Mouse (Mus musculus) intestine, embryonic 14.5 days (tissue): ENCODE measurements around the gene Acacb. TPM values are rescaled to one million over a fixed set of nuclear protein-coding genes. Genes with fewer than 3 reads are reported as not detected.

Source experiments
- ATAC-seq: fragments of 200-750 bp; cut with Nextera tagmentation; replicated peaks from 2 replicates; pipeline ENCODE4 v1.8.0; 2017; ENCODE audit warnings: low read depth, moderate number of reproducible peaks, moderate TSS enrichment, moderate library complexity; ENCODE audit not compliant: low FRiP score, low TSS enrichment
- DNase-seq: peaks from one replicate; pipeline ENCODE4 v3.0.0-alpha.2; 2018; ENCODE audit warnings: low spot score
- H3K27ac ChIP-seq: fragments of 300-500 bp; sonication (generic); 2 replicates; pipeline ENCODE4 v1.5.1; 2014; ENCODE audit warnings: low read depth, mild to moderate bottlenecking, control low read depth
- H3K27me3 ChIP-seq: fragments of 300-500 bp; sonication (generic); replicated peaks from 2 replicates; pipeline ENCODE4 v1.6.1; 2014; ENCODE audit warnings: low read length, control low read depth; ENCODE audit not compliant: control insufficient read depth, insufficient read depth
- H3K36me3 ChIP-seq: fragments of 300-500 bp; sonication (generic); 2 replicates; pipeline ENCODE4 v1.6.1; 2014; ENCODE audit warnings: low read length, control low read depth; ENCODE audit not compliant: control insufficient read depth, insufficient read depth
- H3K4me1 ChIP-seq: fragments of 300-500 bp; sonication (generic); replicated peaks from 2 replicates; pipeline ENCODE4 v1.6.1; 2014; ENCODE audit warnings: low read length, control low read depth, mixed read lengths; ENCODE audit not compliant: control insufficient read depth, insufficient read depth
- H3K4me2 ChIP-seq: fragments of 300-500 bp; sonication (generic); 2 replicates; pipeline ENCODE4 v1.6.1; 2014; ENCODE audit warnings: low read length
- H3K4me3 ChIP-seq: fragments of 300-500 bp; sonication (generic); 2 replicates; pipeline ENCODE4 v1.5.1; 2014; ENCODE audit warnings: low read depth, low read length, control low read depth, mixed read lengths
- H3K9ac ChIP-seq: fragments of 300-500 bp; sonication (generic); 2 replicates; pipeline ENCODE4 v1.6.1; 2014; ENCODE audit warnings: mild to moderate bottlenecking, low read length
- H3K9me3 ChIP-seq: fragments of 300-500 bp; sonication (generic); 2 replicates; pipeline ENCODE4 v1.6.1; 2016; ENCODE audit warnings: low read length, control low read depth; ENCODE audit not compliant: control insufficient read depth
- WGBS: fragments of 180-500 bp; shearing (Covaris S2); extraction: QIAGEN DNeasy Blood & Tissue Kit; methylation state at CpG from one replicate; pipeline ENCODE4 v1.1.7; 2014; 5-methylcytosine and 5-hydroxymethylcytosine counted together
- polyA plus RNA-seq: library from polyadenylated mRNA; unstranded; fragments of >200 nt; fragmentation: Nextera tagmentation; extraction: Ambion mirVana; gene quantifications from 2 replicates; pipeline ENCODE4 v1.2.1, GENCODE M21; 2014

Acacb gene
- polyA plus RNA-seq, 1 experiment from 2014 or later = 2.4 TPM

GRCm38 (mm10) chr5:114279382-114280143 lies 133.2 kb downstream of the Acacb start:
- no peak overlapping the region for H3K9ac ChIP-seq
- ATAC-seq = no peak
- 53% methylated on average over 12 of the region's 12 CpGs for WGBS
- no peak overlapping the region for H3K27ac ChIP-seq
- H3K27me3 ChIP-seq = peaks cover 38% of the 10 kb centered on the region
- H3K4me2 ChIP-seq = no peak overlapping the region
- H3K4me3 ChIP-seq = no peak overlapping the region
- no peaks in the 10 kb centered on the region for H3K4me1 ChIP-seq
- no peak for DNase-seq
- H3K9me3 ChIP-seq = no peaks in the 10 kb centered on the region
- no peaks in the 10 kb centered on the region for H3K36me3 ChIP-seq

GRCm38 (mm10) chr5:114282346-114282745 lies 136.0 kb downstream of the Acacb start:
- Histone ChIP-seq H3K4me3 (no peak overlapping the region), H3K4me1 (no peaks in the 10 kb centered on the region), H3K9ac (no peak overlapping the region), H3K9me3 (no peaks in the 10 kb centered on the region), H3K27me3 (peaks cover 10% of the 10 kb centered on the region), H3K27ac (no peak overlapping the region), H3K4me2 (no peak overlapping the region), H3K36me3 (no peaks in the 10 kb centered on the region)
- 31% methylated on average over 6 of the region's 6 CpGs for WGBS
- DNase-seq (no peak), ATAC-seq (no peak)

GRCm38 (mm10) chr5:114284604-114285397 lies 138.5 kb downstream of the Acacb start:
- DNase-seq (no peak), ATAC-seq (no peak)
- Histone ChIP-seq H3K4me2 (no peak overlapping the region), H3K9me3 (no peaks in the 10 kb centered on the region), H3K9ac (no peak overlapping the region), H3K27ac (no peak overlapping the region), H3K36me3 (no peaks in the 10 kb centered on the region), H3K27me3 (peaks cover 10% of the 10 kb centered on the region), H3K4me1 (no peaks in the 10 kb centered on the region), H3K4me3 (no peak overlapping the region)
- WGBS = 71% methylated on average over 13 of the region's 13 CpGs

GRCm38 (mm10) chr5:114285398-114285700 lies 139.0 kb downstream of the Acacb start:
- H3K27me3 ChIP-seq = peaks cover 10% of the 10 kb centered on the region
- no peak overlapping the region for H3K4me2 ChIP-seq
- no peak for ATAC-seq
- H3K36me3 ChIP-seq = no peaks in the 10 kb centered on the region
- no peaks in the 10 kb centered on the region for H3K4me1 ChIP-seq
- H3K27ac ChIP-seq = no peak overlapping the region
- H3K4me3 ChIP-seq = no peak overlapping the region
- H3K9me3 ChIP-seq = no peaks in the 10 kb centered on the region
- no peak for DNase-seq
- 93% methylated on average over 3 of the region's 3 CpGs for WGBS
- H3K9ac ChIP-seq = no peak overlapping the region

GRCm38 (mm10) chr5:114286102-114286501 lies 139.8 kb downstream of the Acacb start:
- Histone ChIP-seq H3K4me1 (no peaks in the 10 kb centered on the region), H3K4me3 (no peak overlapping the region), H3K9me3 (no peaks in the 10 kb centered on the region), H3K27ac (no peak overlapping the region), H3K27me3 (peaks cover 10% of the 10 kb centered on the region), H3K36me3 (no peaks in the 10 kb centered on the region), H3K9ac (no peak overlapping the region), H3K4me2 (no peak overlapping the region)
- ATAC-seq = no peak
- no peak for DNase-seq
- WGBS = 81% methylated on average over 4 of the region's 4 CpGs

GRCm38 (mm10) chr5:114286872-114287571 lies 140.7 kb downstream of the Acacb start:
- ATAC-seq (no peak), DNase-seq (no peak)
- 67% methylated on average over 16 of the region's 16 CpGs for WGBS
- Histone ChIP-seq H3K9me3 (no peaks in the 10 kb centered on the region), H3K36me3 (no peaks in the 10 kb centered on the region), H3K4me1 (no peaks in the 10 kb centered on the region), H3K9ac (no peak overlapping the region), H3K4me3 (no peak overlapping the region), H3K27me3 (peaks cover 10% of the 10 kb centered on the region; the same call in 1 of the 2 replicates), H3K27ac (no peak overlapping the region), H3K4me2 (no peak overlapping the region)

- WGBS = 84% methylated on average over 5 of the region's 5 CpGs
- Histone ChIP-seq H3K9ac (no peak overlapping the region), H3K36me3 (no peaks in the 10 kb centered on the region), H3K27me3 (peaks cover 10% of the 10 kb centered on the region; the same call in 1 of the 2 replicates), H3K4me2 (no peak overlapping the region), H3K4me3 (no peak overlapping the region), H3K27ac (no peak overlapping the region), H3K9me3 (no peaks in the 10 kb centered on the region), H3K4me1 (no peaks in the 10 kb centered on the region)
- ATAC-seq (no peak), DNase-seq (no peak)
These were observed 142.1 kb downstream of the Acacb start for GRCm38 (mm10) chr5:114288396-114288795.

- DNase-seq = no peak
- no peak within 1 kb of the TSS for H3K4me2 ChIP-seq
These were observed 142.5 kb downstream of the Acacb start, which contains the start of gene Myo1h for GRCm38 (mm10) chr5:114288874-114289273. Gene Myo1h, plus strand, starts transcription at chr5:114289166.

More at GRCm38 (mm10) chr5:114288874-114289273, 142.5 kb downstream of the Acacb start, which contains the start of gene Myo1h:
- 35% methylated on average over 13 of the region's 13 CpGs for WGBS
- Histone ChIP-seq H3K9ac (no peak within 1 kb of the TSS), H3K36me3 (no peaks in the 10 kb centered on the region), H3K4me1 (no peaks in the 10 kb centered on the region), H3K27me3 (peaks cover 10% of the 10 kb centered on the region; the same call in 1 of the 2 replicates), H3K4me3 (no peak within 1 kb of the TSS), H3K9me3 (no peaks in the 10 kb centered on the region), H3K27ac (no peak within 1 kb of the TSS)
- no peak for ATAC-seq
